Mouse (Mus musculus) kidney, postnatal 4 days (tissue): ENCODE results near the gene Prrg3.
"Not testable (repeated sequence)": the region's sequence is repeated elsewhere in the genome, so short reads cannot be mapped to it uniquely, and the experiment has no call there.

Experiments
- DNase-seq, 2 experiments: peaks; one replicate each; pipeline ENCODE4 v3.0.0; 2021; ENCODE audit warnings: mixed read lengths in 2 of 2

The Prrg3 gene

DNA sequence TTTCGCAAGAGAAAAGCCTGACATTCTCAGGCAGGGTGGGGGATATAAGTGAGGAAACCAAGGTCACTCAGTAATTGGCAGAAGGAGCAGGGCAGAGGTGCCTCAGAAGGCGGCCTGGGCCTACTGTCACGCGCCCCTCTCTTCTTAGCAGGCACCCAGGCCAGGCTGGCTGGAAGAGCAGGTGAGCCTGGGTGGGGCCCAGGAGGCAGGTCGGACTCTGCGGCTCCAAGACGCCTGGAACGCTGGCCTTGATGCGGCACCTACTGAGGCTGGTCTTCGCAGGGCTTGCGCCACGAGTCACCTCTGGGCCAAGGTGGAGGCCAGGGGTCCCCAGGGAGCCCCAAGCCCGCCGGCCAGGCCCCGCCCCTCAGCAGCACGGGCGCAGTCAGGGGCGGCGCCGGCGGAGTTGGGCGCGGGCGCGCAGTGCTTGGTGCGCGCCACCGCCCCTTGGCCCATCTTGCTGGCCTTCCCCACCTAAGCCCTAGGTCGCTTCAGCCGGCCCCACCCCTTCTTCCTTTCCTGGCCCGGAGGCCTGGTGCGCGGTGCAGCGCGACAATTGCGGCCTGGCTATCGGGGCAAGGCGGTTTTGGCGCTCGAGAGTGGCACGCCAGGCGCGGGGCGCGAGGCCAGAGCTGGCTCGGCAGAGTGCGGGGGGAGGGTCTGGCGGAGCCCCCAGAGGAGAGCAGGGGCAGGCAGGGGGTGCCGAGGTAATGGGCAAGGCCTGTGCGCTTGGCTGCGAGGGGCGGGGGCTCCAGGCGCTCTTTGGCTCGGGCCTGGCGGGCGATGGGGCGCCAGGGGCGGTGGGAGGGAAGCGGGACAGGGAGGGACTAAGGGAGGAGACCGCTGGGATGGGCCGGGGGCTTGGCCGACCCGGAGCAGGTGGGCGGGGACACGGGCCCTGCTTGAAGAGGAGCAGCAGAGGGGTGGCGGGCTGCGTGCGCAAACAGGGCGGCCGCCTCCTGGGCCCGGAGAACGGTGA is at the start of gene Prrg3:
Prrg3 (plus strand) TSS at position 552 of the 979 bp plus-strand sequence.
- DNase-seq = peak; percentile 75 to 85

DNA sequence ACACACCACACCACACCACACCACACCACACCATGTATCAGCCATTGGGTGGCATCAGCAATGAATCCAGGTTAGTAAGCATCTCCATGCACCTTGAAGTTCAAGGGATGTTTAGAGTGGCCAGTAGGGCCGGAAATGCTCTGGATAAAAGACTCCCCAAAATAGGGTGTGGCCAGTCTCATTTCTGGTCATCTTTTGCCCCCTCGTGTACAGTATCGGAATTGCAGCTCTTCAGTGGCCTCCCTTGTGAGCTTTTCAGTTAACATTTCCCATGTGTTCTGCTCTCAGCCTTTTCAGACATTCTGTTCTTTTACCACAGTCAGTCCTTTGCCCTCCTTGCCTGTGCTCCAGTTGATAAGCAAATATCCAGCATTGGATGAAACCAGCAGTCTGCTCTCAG is 15.8 kb upstream of the Prrg3 start:
- DNase-seq = peak; percentile 53 to 61

DNA sequence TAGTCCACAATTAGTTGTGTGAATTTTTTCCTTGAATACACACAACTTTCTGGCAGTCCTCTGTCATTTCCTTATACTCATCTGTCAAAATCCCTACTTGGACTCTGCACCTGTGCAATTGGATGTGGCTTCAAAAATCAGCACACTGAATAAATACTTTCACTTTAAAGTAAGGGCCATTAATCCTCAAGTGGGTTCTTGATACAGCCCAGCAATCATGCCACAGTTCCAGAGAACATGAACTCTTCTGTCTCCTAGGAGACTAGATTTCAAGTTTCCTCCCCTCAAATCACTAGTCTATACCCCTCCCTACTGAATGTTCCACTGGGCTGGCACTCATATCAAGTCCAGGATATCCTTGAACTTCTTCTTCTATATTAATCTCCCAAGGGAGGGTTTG is 4.1 kb upstream of the Prrg3 start:
- no peak for DNase-seq

GRCm38 (mm10) chrX:71963275-71963912 is 970 bp downstream of the Prrg3 start:
- DNase-seq = peak; percentile 1 to 3

- DNase-seq = no peak
Observed at GRCm38 (mm10) chrX:71968216-71968615, 5.8 kb downstream of the Prrg3 start.

DNA sequence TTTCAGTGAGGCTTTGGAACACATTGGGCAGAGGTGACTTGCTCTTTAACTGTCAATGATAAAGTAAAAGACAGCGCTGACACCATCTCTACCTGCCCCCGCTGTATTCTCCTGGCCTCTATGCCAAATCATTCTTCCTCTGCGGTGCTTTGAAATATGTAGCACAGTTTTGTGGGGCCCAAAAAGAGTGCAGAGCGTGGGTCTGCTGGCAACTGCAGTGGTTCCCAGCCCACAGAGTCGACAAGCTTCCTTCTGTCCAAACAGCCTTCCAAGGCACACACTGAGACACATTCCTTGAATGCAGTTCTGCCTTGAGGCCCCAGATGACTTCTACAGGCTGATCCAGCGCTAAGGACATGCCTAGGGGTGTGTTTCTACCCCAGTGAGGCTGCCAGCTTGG is 6.4 kb downstream of the Prrg3 start:
- DNase-seq = no peak

- no peak for DNase-seq
Observed at GRCm38 (mm10) chrX:71971325-71971724, 8.9 kb downstream of the Prrg3 start.

- DNase-seq = no peak
Observed at GRCm38 (mm10) chrX:71972686-71973085, 10.3 kb downstream of the Prrg3 start, which contains the start of gene Fate1. Gene Fate1 (plus strand): TSS chrX:71972986.

DNA sequence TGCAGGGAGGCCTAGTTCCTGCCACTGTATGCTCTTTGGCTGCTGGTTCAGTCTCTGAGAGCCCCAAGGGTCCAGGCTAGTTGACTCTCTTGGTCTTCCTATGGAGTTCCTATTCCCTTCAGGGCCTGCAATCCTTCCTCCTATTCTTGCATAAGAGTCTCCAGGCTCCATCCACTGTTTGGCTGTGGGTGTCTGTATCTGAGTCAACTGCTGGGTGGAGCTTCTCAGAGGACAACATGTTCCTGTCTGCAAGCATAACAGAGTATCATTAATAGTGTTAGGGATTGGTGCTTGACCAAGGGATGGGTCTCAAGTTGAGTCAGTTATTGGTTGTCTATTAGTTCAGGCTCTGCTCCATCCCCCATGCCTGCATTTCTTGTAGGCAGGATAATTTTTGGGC is 15.3 kb downstream of the Prrg3 start:
- not testable (repeated sequence) for DNase-seq

- no peak for DNase-seq
Observed at GRCm38 (mm10) chrX:71980443-71980842, 18.0 kb downstream of the Prrg3 start.

- DNase-seq = no peak
Observed at GRCm38 (mm10) chrX:71981322-71981721, 18.9 kb downstream of the Prrg3 start.

DNA sequence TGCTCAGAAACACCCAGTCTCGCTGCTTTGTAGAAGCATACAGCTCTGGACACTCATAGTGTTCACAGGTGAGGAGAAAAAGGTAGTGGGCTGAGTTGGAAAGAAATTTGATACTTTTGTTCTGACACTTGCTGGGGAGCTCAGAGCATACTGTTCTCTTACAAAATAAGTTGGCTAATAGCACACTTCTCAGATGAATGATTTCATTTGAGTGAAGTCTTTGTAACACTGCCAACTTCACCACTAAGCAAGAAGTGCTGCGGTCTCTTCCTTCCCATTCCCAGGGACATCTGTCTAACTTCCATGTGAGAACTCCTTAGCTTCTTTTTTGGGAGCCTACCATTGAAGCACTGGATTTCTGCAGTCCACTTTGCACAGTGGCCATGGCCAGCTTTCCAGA is 20.8 kb downstream of the Prrg3 start:
- no peak for DNase-seq

GRCm38 (mm10) chrX:71983775-71984174 is 21.4 kb downstream of the Prrg3 start:
- DNase-seq = peak; percentile 21 to 55

GRCm38 (mm10) chrX:71991549-71991948 is 29.1 kb downstream of the Prrg3 start, which contains the start of gene Cnga2:
Gene Cnga2 (plus strand): TSS chrX:71991849.
- DNase-seq = no peak

- no peak for DNase-seq
Observed at GRCm38 (mm10) chrX:71995972-71996371, 33.5 kb downstream of the Prrg3 start.

- no peak for DNase-seq
Observed at GRCm38 (mm10) chrX:72009930-72010329, 47.5 kb downstream of the Prrg3 start.

- peak; percentile 10 to 27 for DNase-seq
Observed at GRCm38 (mm10) chrX:72012236-72012635, 49.8 kb downstream of the Prrg3 start.

GRCm38 (mm10) chrX:72012804-72013203 is 50.4 kb downstream of the Prrg3 start:
- DNase-seq = peak; percentile 31 to 57

GRCm38 (mm10) chrX:72022241-72022640 is 59.8 kb downstream of the Prrg3 start:
- no peak for DNase-seq
